Mouse (Mus musculus) embryo, embryonic 10 days (tissue): Measurements from ENCODE around the gene Il1r1.

Experiments used
- DNase-seq: peaks from one replicate; pipeline ENCODE4 v3.0.0-alpha.2; 2015; ENCODE audit warnings: low spot score

The Il1r1 gene

DNA sequence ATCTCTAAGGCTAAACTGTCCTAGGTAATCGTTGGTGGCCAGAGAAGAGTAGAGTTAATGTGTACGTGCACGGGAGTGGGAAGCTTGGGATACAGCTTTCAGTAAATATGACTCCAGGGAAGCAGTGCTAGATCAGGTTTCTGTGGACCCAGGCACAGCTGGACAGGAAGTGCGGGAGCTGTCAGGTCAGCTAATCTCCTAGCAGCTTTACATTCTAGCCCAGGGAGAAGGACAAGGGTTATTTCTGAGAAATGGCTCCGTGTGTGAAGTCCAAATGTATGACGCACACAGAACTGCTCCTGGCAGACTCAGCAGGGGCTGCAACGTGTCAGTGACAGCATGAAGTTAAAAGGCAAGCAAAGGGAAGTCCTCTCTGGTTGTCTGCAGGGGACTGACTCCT is 8.3 kb downstream of the Il1r1 start:
- DNase-seq = peak; percentile 57

GRCm38 (mm10) chr1:40233621-40234020 is 8.7 kb downstream of the Il1r1 start:
- no peak for DNase-seq

- no peak for DNase-seq
Measured at GRCm38 (mm10) chr1:40235597-40236249, 10.8 kb downstream of the Il1r1 start.

DNA sequence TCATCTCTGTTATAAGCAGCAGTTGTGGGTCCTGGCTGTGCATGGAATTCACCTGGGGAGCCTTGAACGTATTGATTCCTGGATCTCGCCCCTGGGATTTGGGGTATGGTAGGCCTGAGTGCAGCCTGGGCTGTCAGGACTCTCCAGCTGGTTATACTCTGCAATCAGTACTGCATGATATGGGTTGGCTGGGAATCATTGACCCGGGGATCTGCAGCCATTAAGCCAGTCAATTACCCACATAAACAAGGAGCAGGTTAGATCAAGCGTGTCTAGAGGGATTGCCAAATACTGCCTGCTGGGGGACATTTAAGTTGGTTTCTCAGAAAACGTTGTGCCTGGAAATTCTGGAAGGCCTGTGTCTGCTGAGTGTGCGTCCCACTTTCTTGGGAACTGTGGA is 11.8 kb downstream of the Il1r1 start:
- no peak for DNase-seq

- no peak for DNase-seq
Measured at GRCm38 (mm10) chr1:40237094-40237493, 12.2 kb downstream of the Il1r1 start.

- DNase-seq = no peak
Measured at GRCm38 (mm10) chr1:40240353-40241092, 15.6 kb downstream of the Il1r1 start.

- no peak for DNase-seq
Measured at GRCm38 (mm10) chr1:40242717-40243116, 17.8 kb downstream of the Il1r1 start.

DNA sequence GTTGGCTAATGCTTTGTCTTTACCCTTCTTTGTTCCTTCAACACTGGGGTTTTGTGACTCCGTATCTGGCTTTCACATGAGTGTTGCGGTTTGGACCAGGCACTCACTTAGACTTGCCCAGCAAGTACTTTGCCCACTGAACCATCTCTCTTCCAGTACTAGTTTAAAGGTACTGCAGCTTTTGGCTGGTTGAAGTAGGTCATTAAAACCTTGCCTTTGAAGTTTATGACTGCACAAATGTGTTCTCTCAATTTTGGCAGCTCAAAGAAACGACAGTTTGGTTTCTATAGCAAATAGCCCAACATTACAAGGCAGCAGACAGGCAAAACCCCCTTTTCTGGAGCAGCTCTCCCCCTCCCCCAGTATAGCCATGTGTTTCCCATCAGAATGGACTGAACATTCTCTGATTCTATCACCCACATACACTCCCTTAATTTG is 18.7 kb downstream of the Il1r1 start:
- no peak for DNase-seq

DNA sequence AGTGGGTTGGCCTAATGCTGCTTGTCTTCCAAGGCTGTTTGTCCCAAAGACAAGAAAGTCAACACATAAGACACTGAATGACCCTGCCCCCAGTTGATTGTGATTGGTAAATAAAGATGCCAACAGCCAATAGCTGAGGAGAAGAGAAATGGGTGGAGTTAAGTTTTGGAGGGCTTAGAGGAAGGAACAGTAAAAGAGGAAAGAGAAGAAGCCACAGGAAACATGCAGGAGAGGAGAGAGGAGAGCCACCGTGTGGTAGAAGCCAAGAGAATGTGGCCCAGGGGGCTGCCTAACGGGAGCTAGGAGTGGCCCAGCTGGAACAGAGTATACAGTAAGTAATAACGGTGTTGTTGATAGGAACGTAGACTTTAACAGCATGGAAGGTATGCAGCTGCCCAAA is 25.5 kb downstream of the Il1r1 start:
- no peak for DNase-seq

GRCm38 (mm10) chr1:40252507-40252906 is 27.6 kb downstream of the Il1r1 start:
- no peak for DNase-seq

- DNase-seq = no peak
Measured at GRCm38 (mm10) chr1:40253940-40254339, 29.1 kb downstream of the Il1r1 start.

DNA sequence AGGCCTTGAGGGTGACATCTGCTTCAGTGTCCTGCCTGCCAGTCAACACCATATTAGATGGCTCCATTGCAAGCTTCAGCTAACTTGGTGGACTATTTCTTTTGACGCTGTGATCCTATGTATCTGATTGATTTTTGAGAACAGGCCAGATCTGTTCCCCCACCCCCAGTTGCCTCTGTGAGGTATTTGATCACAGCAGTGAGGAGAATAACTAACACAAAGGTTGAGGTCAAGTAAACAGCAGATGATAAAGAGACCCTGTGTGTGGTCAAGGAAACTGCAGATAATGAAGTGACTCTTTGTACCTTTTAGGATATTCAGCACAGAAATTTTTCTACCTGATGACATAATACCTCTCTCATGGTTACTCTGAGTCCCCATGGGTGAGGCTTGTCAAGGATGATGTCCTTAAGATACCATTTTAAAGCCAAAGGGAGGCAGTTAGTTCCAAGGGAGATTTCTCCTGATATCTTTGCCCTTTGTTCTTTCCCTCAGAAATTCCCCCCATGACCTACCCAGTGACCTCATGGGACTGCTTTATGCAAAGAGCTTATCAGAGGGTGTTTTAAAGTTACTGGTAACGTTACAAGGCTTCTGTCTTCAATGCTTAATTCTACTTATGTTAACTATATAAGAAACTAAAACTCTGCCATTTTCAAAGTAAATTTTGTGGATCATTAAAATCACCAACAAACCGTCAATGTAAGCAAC is 29.6 kb downstream of the Il1r1 start:
- DNase-seq = no peak

DNA sequence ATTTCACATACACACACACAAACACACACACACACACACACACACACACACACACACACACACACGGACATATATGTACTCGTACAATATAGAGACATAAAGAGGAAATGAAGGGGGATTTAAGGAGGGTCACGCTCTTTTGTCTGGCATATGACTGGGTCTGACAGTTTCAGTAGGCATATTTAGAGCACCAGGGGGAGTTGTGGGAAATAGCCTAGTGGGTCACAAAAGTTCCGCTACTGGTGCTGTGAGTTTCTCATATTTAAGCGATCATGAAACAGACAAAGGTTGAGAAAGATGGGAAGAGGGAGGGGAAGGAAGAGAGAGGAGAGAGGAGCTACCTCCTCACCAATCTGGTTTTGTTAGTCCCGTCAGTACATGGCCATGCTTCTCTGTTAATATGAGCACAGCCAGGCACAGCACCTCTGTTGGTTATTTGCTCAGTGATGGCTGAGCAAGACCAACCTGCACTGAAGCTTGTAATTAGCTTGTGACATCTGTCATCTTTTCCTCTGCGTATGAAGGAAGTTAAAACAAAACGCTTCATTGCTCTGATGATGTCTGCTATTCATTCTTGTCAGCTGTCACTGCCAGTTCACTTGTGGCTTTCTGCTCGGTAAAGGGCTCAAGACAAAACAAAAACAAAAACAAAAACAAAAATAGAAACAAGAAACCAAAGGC is 37.7 kb downstream of the Il1r1 start:
- no peak for DNase-seq

- DNase-seq = no peak
Measured at GRCm38 (mm10) chr1:40263122-40263498, 38.2 kb downstream of the Il1r1 start.

DNA sequence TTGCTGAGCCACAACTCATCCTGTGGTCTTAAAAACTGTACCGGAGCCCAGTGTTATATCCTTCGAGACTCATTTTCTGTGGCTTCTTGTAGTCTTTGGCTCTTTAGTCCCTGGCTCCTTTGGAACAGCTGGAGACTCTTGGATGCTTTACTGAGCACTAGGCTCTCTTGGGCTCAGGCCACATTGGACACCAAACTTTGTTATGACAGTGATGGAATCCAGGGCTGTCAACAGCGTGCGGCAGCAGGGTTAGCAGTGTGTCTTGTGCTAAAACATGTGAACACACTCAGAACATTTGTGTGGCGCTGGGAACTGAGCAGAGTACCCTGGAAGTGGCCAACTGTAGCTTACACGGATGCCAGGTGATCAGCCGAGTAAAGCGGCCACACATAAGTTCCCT is 38.8 kb downstream of the Il1r1 start:
- DNase-seq = no peak

GRCm38 (mm10) chr1:40265301-40265835 is 40.5 kb downstream of the Il1r1 start:
- no peak for DNase-seq

DNA sequence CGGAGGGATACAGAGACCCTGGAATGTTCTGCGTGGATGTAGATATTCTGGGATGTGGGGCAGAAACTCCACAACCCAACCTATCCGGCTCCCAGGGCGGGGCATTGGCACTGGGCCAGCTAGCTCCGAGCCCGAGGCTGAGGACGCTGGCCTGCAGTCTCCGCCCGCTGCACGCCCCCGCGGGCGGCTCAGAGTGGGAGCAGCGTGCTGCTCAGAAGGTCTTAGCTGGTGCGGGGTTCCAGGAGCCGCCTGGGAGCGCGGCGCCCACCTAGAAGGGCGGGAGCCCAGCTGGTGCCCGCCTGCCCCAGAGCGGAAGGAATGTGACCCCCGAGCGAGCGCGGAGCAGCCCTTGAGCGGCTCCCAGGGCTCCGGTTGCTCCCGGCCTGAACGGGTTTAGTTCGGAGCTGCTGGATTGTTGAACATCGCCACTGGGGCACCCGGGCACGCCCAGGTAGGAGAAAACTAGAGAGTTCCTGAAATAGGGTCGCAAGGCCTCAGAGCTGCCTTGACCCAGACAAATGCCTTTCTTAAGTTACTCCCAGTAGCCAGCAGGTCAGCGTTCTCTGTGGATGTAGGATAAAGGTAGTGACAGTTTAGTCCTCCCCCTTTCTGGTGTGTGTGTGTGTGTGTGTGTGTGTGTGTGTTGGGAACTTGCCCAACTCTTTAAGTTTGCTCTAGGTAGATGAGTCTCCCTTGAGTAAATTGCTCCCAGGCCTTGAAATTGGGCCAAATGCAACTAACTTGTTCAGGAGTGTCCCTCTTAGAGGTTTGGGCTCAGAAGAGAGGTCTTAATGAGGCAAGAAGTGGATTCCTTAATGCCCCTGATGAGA is 41.8 kb downstream of the Il1r1 start:
- peak; percentile 48 for DNase-seq

GRCm38 (mm10) chr1:40267846-40268245 is 43.0 kb downstream of the Il1r1 start:
- no peak for DNase-seq

- no peak for DNase-seq
Measured at GRCm38 (mm10) chr1:40268536-40268935, 43.7 kb downstream of the Il1r1 start.

DNA sequence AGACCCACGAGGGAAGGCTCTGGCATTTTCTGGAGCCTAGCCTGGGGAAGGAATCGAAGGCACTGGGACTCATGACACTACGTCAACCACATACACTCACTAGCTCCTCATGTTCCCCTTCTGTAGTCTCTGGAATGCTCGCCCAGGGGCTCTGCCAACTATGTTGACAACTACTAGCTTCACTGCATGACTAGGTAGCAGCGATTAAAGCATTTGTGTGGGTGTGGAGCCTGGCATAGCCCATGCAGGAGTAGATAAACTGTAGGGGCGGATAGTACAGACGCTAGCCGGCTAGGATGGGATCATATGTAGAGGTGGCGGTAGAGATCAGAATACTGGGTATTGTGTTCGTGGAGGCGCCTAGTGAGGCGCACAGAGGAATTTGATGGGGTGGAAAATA is 45.5 kb downstream of the Il1r1 start:
- no peak for DNase-seq

GRCm38 (mm10) chr1:40271052-40271451 is 46.2 kb downstream of the Il1r1 start:
- DNase-seq = no peak
